Mouse (Mus musculus): ENCODE data around the gene Olfr1098. TPM values are rescaled to one million over a fixed set of nuclear protein-coding genes. Genes with fewer than 3 reads are reported as not detected.

Olfr1098 gene
- total RNA-seq (2022): not detected

GRCm38 (mm10) chr2:86924445-86924844 is at the start of gene Olfr1098:
Gene Olfr1098, minus strand, starts transcription at chr2:86924545.
- no peak for DNase-seq (ENCODE audit: low spot score in 2 of 2)

GRCm38 (mm10) chr2:86960593-86960992 is 36.2 kb upstream of the Olfr1098 start, which contains the start of gene Olfr1099:
Gene Olfr1099, minus strand, starts transcription at chr2:86960693.
- no peak for DNase-seq (ENCODE audit: low spot score in 2 of 2)

GRCm38 (mm10) chr2:86926557-86926956 is 2.2 kb upstream of the Olfr1098 start:
- no peak for DNase-seq (ENCODE audit: low spot score in 2 of 2)

- no peak for DNase-seq (ENCODE audit: low spot score in 2 of 2)
Measured at GRCm38 (mm10) chr2:86905647-86906046, 18.7 kb downstream of the Olfr1098 start.

GRCm38 (mm10) chr2:86892116-86892515 is 32.2 kb downstream of the Olfr1098 start, which contains the start of gene Olfr1097:
Gene Olfr1097, minus strand, starts transcription at chr2:86892216.
- DNase-seq (ENCODE audit: low spot score in 2 of 2): no peak

GRCm38 (mm10) chr2:86874702-86875101 is 49.6 kb downstream of the Olfr1098 start, which contains the start of gene Gm13723:
Gene Gm13723, minus strand, starts transcription at chr2:86874802.
- DNase-seq (ENCODE audit: low spot score in 2 of 2): no peak

Other genes starting within 250 kb of the Olfr1098 start
- gene Olfr1086, start 244.5 kb downstream of the Olfr1098 start, total RNA-seq (2022): not detected
- not detected for gene Olfr1087, start 226.2 kb downstream of the Olfr1098 start, total RNA-seq (2022)
- gene Olfr1089, start 190.8 kb downstream of the Olfr1098 start, total RNA-seq (2022): not detected
- not detected for gene Olfr1090, start 165.6 kb downstream of the Olfr1098 start, total RNA-seq (2022)
- gene Olfr1093, start 142.1 kb downstream of the Olfr1098 start, total RNA-seq (2022): not detected
- gene Olfr141, start 114.5 kb downstream of the Olfr1098 start, total RNA-seq (2022): not detected
- gene Olfr1094, start 99.9 kb downstream of the Olfr1098 start, total RNA-seq (2022): not detected
- gene Olfr1095, start 72.8 kb downstream of the Olfr1098 start, total RNA-seq (2022): not detected
- not detected for gene Gm13723, start 49.7 kb downstream of the Olfr1098 start, total RNA-seq (2022)
- not detected for gene Olfr1097, start 32.3 kb downstream of the Olfr1098 start, total RNA-seq (2022)
- not detected for gene Olfr1099, start 36.1 kb upstream of the Olfr1098 start, total RNA-seq (2022)
- gene Olfr1100, start 55.4 kb upstream of the Olfr1098 start, total RNA-seq (2022): not detected
- not detected for gene Olfr1101, start 66.7 kb upstream of the Olfr1098 start, total RNA-seq (2022)
- not detected for gene Olfr1102, start 73.9 kb upstream of the Olfr1098 start, total RNA-seq (2022)
- not detected for gene Olfr1104, start 102.5 kb upstream of the Olfr1098 start, total RNA-seq (2022)
- gene Olfr1105, start 112.0 kb upstream of the Olfr1098 start, total RNA-seq (2022): not detected
- gene Olfr1106, start 127.7 kb upstream of the Olfr1098 start, total RNA-seq (2022): not detected
- gene Olfr1107, start 151.3 kb upstream of the Olfr1098 start, total RNA-seq (2022): not detected
- gene Olfr1109, start 171.5 kb upstream of the Olfr1098 start, total RNA-seq (2022): not detected
- gene Olfr259, start 190.0 kb upstream of the Olfr1098 start, total RNA-seq (2022): not detected
- gene Olfr1110, start 215.8 kb upstream of the Olfr1098 start, total RNA-seq (2022): not detected
- not detected for gene Olfr1111, start 228.1 kb upstream of the Olfr1098 start, total RNA-seq (2022)

Data from layer of hippocampus, adult 8-10 months (tissue).